Mouse (Mus musculus): ENCODE measurements around the gene Gm10638. TPM values are rescaled to one million over a fixed set of nuclear protein-coding genes. Genes with fewer than 3 reads are reported as not detected.

The Gm10638 gene
- polyA plus RNA-seq, 1 experiment from 2014 or later = 5.9 TPM

DNA sequence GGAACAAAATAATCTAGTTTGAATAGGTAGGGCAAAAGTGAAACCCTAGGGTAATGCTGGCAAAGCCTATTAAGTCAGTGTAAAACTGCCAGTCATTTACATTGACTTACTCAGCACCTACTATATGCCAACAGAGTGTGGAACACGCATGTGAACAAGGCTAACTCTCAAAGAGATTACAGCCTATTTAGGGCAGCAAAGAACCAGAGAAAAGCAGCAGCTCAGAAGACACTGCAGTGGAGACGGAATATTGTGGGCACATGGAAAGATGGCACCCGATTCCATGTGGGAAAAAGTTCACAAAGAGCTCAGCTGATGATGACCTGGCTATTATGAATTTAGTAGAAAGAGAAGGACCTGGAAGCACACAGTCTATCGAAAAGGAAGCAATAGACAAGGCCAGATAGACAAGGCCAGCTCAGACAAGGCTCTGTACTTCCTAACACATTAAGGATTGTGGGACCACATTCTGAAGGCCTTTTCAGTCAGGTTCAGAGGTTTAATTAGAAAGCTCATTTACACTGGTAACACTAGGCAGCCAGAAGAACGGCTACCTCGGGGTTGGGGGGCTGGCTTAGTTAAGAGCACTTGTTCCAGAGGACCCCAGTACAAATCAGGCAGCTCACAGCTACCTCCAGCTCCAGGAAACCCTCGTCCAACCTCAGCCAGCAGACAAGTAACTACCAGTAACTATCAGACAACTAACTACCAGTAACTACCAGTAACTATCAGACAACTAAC is 2.7 kb upstream of the Gm10638 start:
- Histone ChIP-seq H3K27me3 (replicated peaks) (no peaks in the 10 kb centered on the region), H3K9me3 (replicated peaks) (no peaks in the 10 kb centered on the region), H3K4me1 (peaks cover 43% of the 10 kb centered on the region), H3K4me2 (no peak overlapping the region; the same call in 1 of the 2 replicates), H3K4me3 (replicated peaks) (no peak overlapping the region), H3K9ac (replicated peaks) (no peak overlapping the region), H3K36me3 (no peaks in the 10 kb centered on the region), H3K27ac (replicated peaks) (no peak overlapping the region)
- 76% methylated on average over 7 of the region's 7 CpGs for WGBS
- ATAC-seq (ENCODE audit: low FRiP score) = no peak

GRCm38 (mm10) chr8:86744313-86745220 is 932 bp upstream of the Gm10638 start:
- ATAC-seq (ENCODE audit: low FRiP score) = no peak

GRCm38 (mm10) chr8:86745935-86746441 is 489 bp downstream of the Gm10638 start:
- H3K4me2 ChIP-seq = peak overlapping the region; percentile 70
- no peaks in the 10 kb centered on the region for H3K9me3 ChIP-seq (replicated peaks)
- peaks cover 40% of the 10 kb centered on the region for H3K4me1 ChIP-seq
- H3K27me3 ChIP-seq (replicated peaks) = no peaks in the 10 kb centered on the region
- H3K9ac ChIP-seq (replicated peaks) = peak overlapping the region; percentile 97
- H3K4me3 ChIP-seq (replicated peaks) = peak overlapping the region; percentile 59
- ATAC-seq (ENCODE audit: low FRiP score) = peak; percentile 90
- no peaks in the 10 kb centered on the region for H3K36me3 ChIP-seq
- WGBS = under 1% methylated on average over 51 of the region's 70 CpGs
- peak overlapping the region; percentile 96 for H3K27ac ChIP-seq (replicated peaks)

More at GRCm38 (mm10) chr8:86744313-86745220, 932 bp upstream of the Gm10638 start:
- peak overlapping the region; percentile 97 for H3K9ac ChIP-seq (replicated peaks)
- H3K4me3 ChIP-seq (replicated peaks) = peak overlapping the region; percentile 59
- 5% methylated on average over 18 of the region's 18 CpGs for WGBS
- H3K9me3 ChIP-seq (replicated peaks) = no peaks in the 10 kb centered on the region
- H3K4me2 ChIP-seq = peak overlapping the region; percentile 69
- H3K27ac ChIP-seq (replicated peaks) = peak overlapping the region; percentile 96
- no peaks in the 10 kb centered on the region for H3K36me3 ChIP-seq
- peaks cover 40% of the 10 kb centered on the region for H3K4me1 ChIP-seq
- no peaks in the 10 kb centered on the region for H3K27me3 ChIP-seq (replicated peaks)

DNA sequence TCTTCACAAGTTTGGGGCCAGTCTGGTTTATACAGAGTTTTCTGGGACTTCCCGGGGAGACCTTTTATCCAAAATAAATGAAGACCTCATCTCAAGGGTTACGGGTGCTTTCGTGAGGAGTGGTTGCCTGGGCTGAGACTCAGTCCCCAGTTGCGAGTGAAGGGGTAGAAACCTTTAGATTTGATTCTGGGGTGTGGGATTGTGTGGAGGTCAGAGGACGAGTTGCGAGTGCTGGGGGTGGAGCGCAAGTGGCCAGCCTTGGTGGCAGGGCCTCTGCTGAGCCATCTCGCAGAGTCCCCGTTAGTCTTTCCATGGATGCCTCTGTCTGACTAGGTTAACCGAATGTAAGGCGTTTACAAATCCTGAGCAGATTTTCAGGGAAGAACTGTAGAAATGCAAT is 1.0 kb downstream of the Gm10638 start:
- peak overlapping the region; percentile 96 for H3K27ac ChIP-seq (replicated peaks)
- peak; percentile 22; the same call in 1 of the 2 replicates for ATAC-seq (ENCODE audit: low FRiP score)
- no peaks in the 10 kb centered on the region for H3K9me3 ChIP-seq (replicated peaks)
- H3K27me3 ChIP-seq (replicated peaks) = no peaks in the 10 kb centered on the region
- peaks cover 37% of the 10 kb centered on the region for H3K4me1 ChIP-seq
- H3K36me3 ChIP-seq = no peaks in the 10 kb centered on the region
- H3K4me3 ChIP-seq (replicated peaks) = peak overlapping the region; percentile 59
- H3K9ac ChIP-seq (replicated peaks) = peak overlapping the region; percentile 97
- peak overlapping the region; percentile 70 for H3K4me2 ChIP-seq
- WGBS = 3% methylated on average over 11 of the region's 11 CpGs

GRCm38 (mm10) chr8:86749842-86750241 is 4.3 kb downstream of the Gm10638 start:
- no peak for ATAC-seq (ENCODE audit: low FRiP score)
- Histone ChIP-seq H3K27ac (replicated peaks) (no peak overlapping the region), H3K9ac (replicated peaks) (no peak overlapping the region), H3K36me3 (no peaks in the 10 kb centered on the region), H3K4me3 (replicated peaks) (no peak overlapping the region), H3K9me3 (replicated peaks) (no peaks in the 10 kb centered on the region), H3K4me2 (no peak overlapping the region), H3K4me1 (peaks cover 8% of the 10 kb centered on the region), H3K27me3 (replicated peaks) (no peaks in the 10 kb centered on the region)
- WGBS = 56% methylated on average over 2 of the region's 2 CpGs

GRCm38 (mm10) chr8:86756948-86757733 is 11.6 kb downstream of the Gm10638 start:
- Histone ChIP-seq H3K4me3 (replicated peaks) (peak overlapping the region; percentile 19; the same call in 1 of the 2 replicates), H3K9me3 (replicated peaks) (no peaks in the 10 kb centered on the region), H3K27ac (replicated peaks) (no peak overlapping the region), H3K36me3 (no peaks in the 10 kb centered on the region), H3K27me3 (replicated peaks) (no peaks in the 10 kb centered on the region), H3K9ac (replicated peaks) (0 out of 2 replicates have a peak overlapping the region, but pooled peaks have one; percentile 20), H3K4me2 (peak overlapping the region; percentile 51), H3K4me1 (peaks cover 6% of the 10 kb centered on the region)
- WGBS = 11% methylated on average over 23 of the region's 23 CpGs
- ATAC-seq (ENCODE audit: low FRiP score) = no peak

DNA sequence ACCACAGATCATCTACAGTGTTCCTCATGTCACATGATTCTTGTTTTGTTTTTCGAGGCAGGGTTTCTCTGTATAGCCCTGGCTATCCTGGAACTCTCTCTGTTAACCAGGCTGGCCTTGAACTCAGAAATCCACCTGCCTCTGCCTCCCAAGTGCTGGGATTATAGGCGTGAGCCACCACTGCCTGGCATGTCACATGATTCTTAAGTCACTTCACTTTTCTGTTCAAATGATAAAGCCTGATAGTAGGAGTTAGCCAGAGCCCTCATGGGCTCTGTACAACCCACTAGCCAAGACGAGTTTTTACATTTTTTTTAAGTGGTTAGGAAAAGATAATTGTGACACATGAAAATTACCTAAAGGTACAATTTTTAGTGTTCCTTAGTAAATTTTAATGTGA is 13.2 kb downstream of the Gm10638 start:
- H3K9me3 ChIP-seq (replicated peaks) = no peaks in the 10 kb centered on the region

DNA sequence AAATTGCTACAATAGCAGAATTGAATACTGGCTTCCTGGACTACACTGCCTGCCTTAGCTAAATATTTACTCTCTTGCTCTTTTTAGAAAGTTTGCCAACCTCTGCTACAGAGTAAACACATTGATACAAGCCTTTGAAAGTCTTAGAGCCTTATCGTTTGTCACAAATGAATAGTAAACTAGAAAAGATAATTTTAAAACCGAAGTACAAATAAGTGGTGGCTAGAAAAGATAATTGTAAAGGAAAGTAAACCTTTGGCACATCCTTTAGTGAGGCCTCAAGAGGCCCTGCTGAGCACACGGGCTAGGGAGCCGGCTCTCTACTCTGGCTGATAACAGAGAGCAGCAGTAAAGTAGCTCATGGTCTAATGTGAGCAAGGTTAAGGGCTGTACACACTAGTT is 13.6 kb downstream of the Gm10638 start:
- Histone ChIP-seq H3K27ac (replicated peaks) (no peak overlapping the region), H3K9me3 (replicated peaks) (no peaks in the 10 kb centered on the region), H3K4me2 (no peak overlapping the region), H3K4me1 (peaks cover 6% of the 10 kb centered on the region), H3K4me3 (replicated peaks) (no peak overlapping the region), H3K36me3 (no peaks in the 10 kb centered on the region), H3K9ac (replicated peaks) (no peak overlapping the region), H3K27me3 (replicated peaks) (no peaks in the 10 kb centered on the region)
- 51% methylated on average over 4 of the region's 4 CpGs for WGBS
- no peak for ATAC-seq (ENCODE audit: low FRiP score)

More for the DNA sequence above, 13.2 kb downstream of the Gm10638 start:
- Histone ChIP-seq H3K4me3 (replicated peaks) (no peak overlapping the region), H3K9ac (replicated peaks) (no peak overlapping the region), H3K27me3 (replicated peaks) (no peaks in the 10 kb centered on the region), H3K4me2 (no peak overlapping the region), H3K4me1 (peaks cover 6% of the 10 kb centered on the region), H3K36me3 (no peaks in the 10 kb centered on the region), H3K27ac (replicated peaks) (no peak overlapping the region)
- ATAC-seq (ENCODE audit: low FRiP score) = no peak
- 87% methylated on average over 3 of the region's 3 CpGs for WGBS

DNA sequence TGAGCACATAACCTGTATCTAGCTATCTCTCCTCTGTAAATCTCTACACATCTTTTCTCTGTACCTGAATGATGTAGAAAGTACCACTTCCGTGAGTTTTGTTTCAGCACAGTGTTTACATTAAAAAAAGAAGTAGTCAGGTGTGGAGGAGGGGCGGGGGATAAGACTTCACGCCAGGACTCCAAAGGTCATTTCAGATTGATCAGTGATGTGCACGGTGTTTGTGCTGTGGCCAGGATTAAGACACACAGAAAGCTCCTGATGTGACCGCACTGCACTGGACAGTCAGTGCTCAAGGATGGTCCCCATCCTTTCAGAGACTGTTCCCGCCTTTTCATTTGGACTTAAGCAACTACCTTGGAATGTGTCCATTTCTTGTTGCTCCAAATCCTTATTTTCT is 15.2 kb downstream of the Gm10638 start:
- Histone ChIP-seq H3K27ac (replicated peaks) (no peak overlapping the region), H3K4me1 (peaks cover 6% of the 10 kb centered on the region), H3K36me3 (no peaks in the 10 kb centered on the region), H3K4me2 (no peak overlapping the region), H3K9me3 (replicated peaks) (no peaks in the 10 kb centered on the region), H3K27me3 (replicated peaks) (no peaks in the 10 kb centered on the region), H3K4me3 (replicated peaks) (no peak overlapping the region), H3K9ac (replicated peaks) (no peak overlapping the region)
- ATAC-seq (ENCODE audit: low FRiP score) = no peak
- WGBS = 85% methylated on average over 6 of the region's 6 CpGs

- 71% methylated on average over 5 of the region's 5 CpGs for WGBS
- ATAC-seq (ENCODE audit: low FRiP score) = no peak
- no peak overlapping the region for H3K4me3 ChIP-seq (replicated peaks)
- no peak overlapping the region for H3K9ac ChIP-seq (replicated peaks)
- no peak overlapping the region for H3K4me2 ChIP-seq
- no peak overlapping the region for H3K27ac ChIP-seq (replicated peaks)
- H3K4me1 ChIP-seq = 0 out of 2 replicates have a peak, but pooled peaks cover 3% of the 10 kb centered on the region
- no peaks in the 10 kb centered on the region for H3K27me3 ChIP-seq (replicated peaks)
- H3K9me3 ChIP-seq (replicated peaks) = no peaks in the 10 kb centered on the region
- H3K36me3 ChIP-seq = no peaks in the 10 kb centered on the region
These were observed 17.3 kb downstream of the Gm10638 start for GRCm38 (mm10) chr8:86762806-86763205.

DNA sequence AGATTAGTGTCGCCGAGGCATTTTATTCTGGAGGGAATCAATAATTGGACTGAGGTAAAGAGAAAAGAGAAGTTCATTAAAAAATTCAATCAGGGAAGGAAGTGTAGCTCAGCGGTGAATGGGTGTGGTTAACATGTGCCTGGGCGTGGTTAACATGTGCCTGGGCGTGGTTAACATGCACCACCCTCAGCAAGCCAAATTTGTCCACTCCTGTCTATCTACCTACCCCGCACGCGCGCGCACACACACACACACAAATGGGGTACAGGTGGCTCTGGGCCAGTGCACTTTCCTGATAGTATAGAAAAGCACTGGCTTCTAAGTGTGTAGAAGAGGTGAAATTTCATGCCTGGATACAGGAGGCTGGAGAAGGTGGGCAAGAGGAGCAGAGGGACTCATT is 19.7 kb downstream of the Gm10638 start:
- no peaks in the 10 kb centered on the region for H3K9me3 ChIP-seq (replicated peaks)
- ATAC-seq (ENCODE audit: low FRiP score) = no peak
- no peak overlapping the region for H3K4me3 ChIP-seq (replicated peaks)
- H3K27me3 ChIP-seq (replicated peaks) = no peaks in the 10 kb centered on the region
- no peak overlapping the region for H3K4me2 ChIP-seq
- 92% methylated on average over 10 of the region's 10 CpGs for WGBS
- H3K9ac ChIP-seq (replicated peaks) = no peak overlapping the region
- no peak overlapping the region for H3K27ac ChIP-seq (replicated peaks)
- H3K36me3 ChIP-seq = no peaks in the 10 kb centered on the region
- 0 out of 2 replicates have a peak, but pooled peaks cover 3% of the 10 kb centered on the region for H3K4me1 ChIP-seq
